Mouse (Mus musculus) liver, embryonic 14.5 days (tissue): ENCODE measurements around the gene Nup153.

ENCODE experiments used
- CTCF ChIP-seq: IDR thresholded peaks from 2 replicates; pipeline ENCODE4 v1.5.1; 2016; ENCODE audit warnings: antibody characterized with exemption, low read depth, control low read depth
- EP300 ChIP-seq: IDR thresholded peaks from 2 replicates; pipeline ENCODE4 v1.6.1; 2016; ENCODE audit warnings: antibody characterized with exemption, low read depth

GRCm38 (mm10) chr13:46659211-46659610 is 68.5 kb downstream of the Nup153 start:
- TF ChIP-seq CTCF = peak; percentile 50
- TF ChIP-seq EP300 = no peak
